12 mouse cellular contexts compared by ENCODE assay signal in the genomic region with DNA sequence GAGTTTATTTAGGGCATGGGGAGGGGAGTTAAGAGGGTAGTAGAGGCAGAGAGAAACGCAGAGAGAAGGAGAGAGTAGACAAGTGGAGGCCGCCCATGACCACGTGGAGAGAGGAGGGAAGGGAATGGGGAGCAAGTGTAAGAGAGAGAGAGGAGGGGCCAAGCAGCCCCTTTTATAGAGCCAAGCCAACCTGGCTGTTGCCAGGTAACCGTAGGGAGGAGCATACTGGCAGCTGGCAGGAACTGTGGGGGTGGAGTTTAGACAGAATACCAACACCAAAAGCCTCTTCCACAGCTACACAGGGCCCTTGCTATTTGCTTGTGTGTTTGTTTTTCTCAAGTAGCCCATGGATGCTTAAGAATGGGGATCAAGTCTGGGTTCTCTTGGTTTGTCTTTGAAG.
A peak's percentile ranks its signal among the peaks of the same experiment; 100 is the strongest.
DNase-seq lines count a peak whose midpoint lies in the region; ATAC-seq and TF ChIP-seq lines count a peak whose summit lies in the region.
"Had no signal": no experiment of that assay in that cellular context is flagged by ENCODE, and none has a peak within 500 bp of the region (broad histone marks: within the 10 kb centered on the region; RNA-seq: fewer than 3 reads in every experiment).

No protein-coding gene starts in this region.

- peaks cover 33% of the 10 kb centered on the region for H3K4me1 ChIP-seq in forebrain, embryonic 12.5 days
- H3K4me1 ChIP-seq in intestine, embryonic 15.5 days (replicated peaks), result peaks cover 40% of the 10 kb centered on the region
- peaks cover 28% of the 10 kb centered on the region for H3K4me1 ChIP-seq in midbrain, embryonic 12.5 days
- no peaks in the 10 kb centered on the region for H3K4me1 ChIP-seq in liver, embryonic 12.5 days

- TF ChIP-seq CTCF in layer of hippocampus, adult 2 months (conservative IDR thresholded peaks at IDR 0.05), result no peak

- no peaks in the 10 kb centered on the region for H3K9me3 ChIP-seq in forebrain, embryonic 12.5 days
- H3K9me3 ChIP-seq in intestine, embryonic 15.5 days, result no peaks in the 10 kb centered on the region
- H3K9me3 ChIP-seq in midbrain, embryonic 12.5 days, result no peaks in the 10 kb centered on the region
- H3K9me3 ChIP-seq in liver, embryonic 12.5 days (replicated peaks), result no peaks in the 10 kb centered on the region

- no peak overlapping the region for H3K4me2 ChIP-seq in forebrain, embryonic 12.5 days
- H3K4me2 ChIP-seq in intestine, embryonic 15.5 days (replicated peaks), result no peak overlapping the region
- H3K4me2 ChIP-seq in midbrain, embryonic 12.5 days (replicated peaks), result no peak overlapping the region
- no peak overlapping the region for H3K4me2 ChIP-seq in liver, embryonic 12.5 days

- no peak overlapping the region for H3K4me3 ChIP-seq in forebrain, embryonic 12.5 days (replicated peaks)
- no peak overlapping the region for H3K4me3 ChIP-seq in intestine, embryonic 15.5 days (replicated peaks)
- no peak overlapping the region for H3K4me3 ChIP-seq in midbrain, embryonic 12.5 days
- H3K4me3 ChIP-seq in liver, embryonic 12.5 days, result no peak overlapping the region
- H3K4me3 ChIP-seq in layer of hippocampus, adult 2 months, result no peak overlapping the region
- H3K4me3 ChIP-seq: heart, adult 2 months had no signal

- H3K36me3 ChIP-seq in forebrain, embryonic 12.5 days (replicated peaks), result no peaks in the 10 kb centered on the region
- H3K36me3 ChIP-seq in intestine, embryonic 15.5 days, result no peaks in the 10 kb centered on the region
- no peaks in the 10 kb centered on the region for H3K36me3 ChIP-seq in midbrain, embryonic 12.5 days
- no peaks in the 10 kb centered on the region for H3K36me3 ChIP-seq in liver, embryonic 12.5 days

- no peak overlapping the region for H3K27ac ChIP-seq in forebrain, embryonic 12.5 days
- H3K27ac ChIP-seq in intestine, embryonic 15.5 days, result no peak overlapping the region
- H3K27ac ChIP-seq in midbrain, embryonic 12.5 days (replicated peaks), result no peak overlapping the region
- no peak overlapping the region for H3K27ac ChIP-seq in liver, embryonic 12.5 days
- H3K27ac ChIP-seq in layer of hippocampus, adult 2 months, result no peak overlapping the region
- H3K27ac ChIP-seq: heart, adult 2 months; liver, embryonic 14.5 days had no signal

- H3K9ac ChIP-seq in forebrain, embryonic 12.5 days, result no peak overlapping the region; the same call in 1 of the 2 replicates
- no peak overlapping the region for H3K9ac ChIP-seq in intestine, embryonic 15.5 days
- no peak overlapping the region for H3K9ac ChIP-seq in midbrain, embryonic 12.5 days (replicated peaks)
- H3K9ac ChIP-seq in liver, embryonic 12.5 days, result no peak overlapping the region
- H3K9ac ChIP-seq: liver, embryonic 14.5 days had no signal

- intact Hi-C loops in heart, postnatal 14 days (cut with DNase I), result loop anchor here (10.0 kb wide), 1 partner anchor 249 kb away; no protein-coding TSS in a partner anchor

- WGBS in forebrain, embryonic 12.5 days, result 32% methylated on average over 4 of the region's 4 CpGs
- 47% methylated on average over 4 of the region's 4 CpGs for WGBS in intestine, embryonic 15.5 days
- 40% methylated on average over 4 of the region's 4 CpGs for WGBS in midbrain, embryonic 12.5 days
- 35% methylated on average over 4 of the region's 4 CpGs for WGBS in liver, embryonic 12.5 days (ENCODE audit: insufficient replicate concordance)

- ATAC-seq in forebrain, embryonic 12.5 days (ENCODE audit: low FRiP score), result peak; percentile 67; the same call in 1 of the 2 replicates
- peak; percentile 62 for ATAC-seq in intestine, embryonic 15.5 days
- ATAC-seq in midbrain, embryonic 12.5 days (ENCODE audit: low FRiP score, low read depth), result peak; percentile 55; the same call in 1 of the 2 replicates
- ATAC-seq in liver, embryonic 12.5 days, result no peak
- ATAC-seq in activated CD4-positive, CD25-positive, alpha-beta regulatory T cell, adult 4 months, result no peak

- DNase-seq in R1 (ENCODE audit: low read depth, low spot score), result peak; percentile 89
- no peak for DNase-seq in layer of hippocampus, adult 2 months (ENCODE audit: low spot score in 2 of 2)
- DNase-seq in heart, postnatal 14 days, result no peak
- DNase-seq: cerebellum, adult 9-11 months; heart, adult 2 months; layer of hippocampus, postnatal 36 days had no signal

- H3K27me3 ChIP-seq in forebrain, embryonic 12.5 days, result peaks cover 30% of the 10 kb centered on the region
- no peaks in the 10 kb centered on the region for H3K27me3 ChIP-seq in intestine, embryonic 15.5 days (replicated peaks)
- 0 out of 2 replicates have a peak, but pooled peaks cover 4% of the 10 kb centered on the region for H3K27me3 ChIP-seq in midbrain, embryonic 12.5 days
- no peaks in the 10 kb centered on the region for H3K27me3 ChIP-seq in liver, embryonic 12.5 days (replicated peaks)

Comparison
In these comparisons a context has a peak if more than half of its experiments do, and no peak if none do; other contexts are left out.
1. ATAC-seq: peak in forebrain, embryonic 12.5 days (single experiment), intestine, embryonic 15.5 days (single experiment) and midbrain, embryonic 12.5 days (single experiment); none in liver, embryonic 12.5 days (single experiment) and activated CD4-positive, CD25-positive, alpha-beta regulatory T cell, adult 4 months (single experiment).